Mouse (Mus musculus) left cerebral cortex, postnatal 36 days (tissue): ENCODE data around the gene Foxred1. TPM values are rescaled to one million over a fixed set of nuclear protein-coding genes. Genes with fewer than 3 reads are reported as not detected.
A peak's percentile ranks its signal among the peaks of the same experiment; 100 is the strongest.

Experiments
- DNase-seq, 2 experiments: peaks; one replicate each; pipeline ENCODE4 v3.0.0; 2021 to 2022; ENCODE audit warnings: low spot score in 2 of 2, mixed read lengths in 1 of 2
- intact Hi-C: fragments of 180-260 bp; cut with DNase I; formaldehyde crosslinking; loops from one replicate; pipeline ENCODE4 v1.15.1; 2025
- total RNA-seq, 2 experiments: library from RNA; stranded (reverse); gene quantifications; 2 replicates each; pipeline ENCODE4 v1.2.3; 2021

Gene Foxred1
- total RNA-seq, 2 experiments from 2014 or later = 32.4 to 41.2 TPM

GRCm38 (mm10) chr9:35197625-35198024, 13.2 kb downstream of the Foxred1 start:
- no peak for DNase-seq
- intact Hi-C loops = no loop called here

- intact Hi-C loops = no loop called here
- DNase-seq = no peak
Observed at GRCm38 (mm10) chr9:35194048-35194447, 16.8 kb downstream of the Foxred1 start.

DNA sequence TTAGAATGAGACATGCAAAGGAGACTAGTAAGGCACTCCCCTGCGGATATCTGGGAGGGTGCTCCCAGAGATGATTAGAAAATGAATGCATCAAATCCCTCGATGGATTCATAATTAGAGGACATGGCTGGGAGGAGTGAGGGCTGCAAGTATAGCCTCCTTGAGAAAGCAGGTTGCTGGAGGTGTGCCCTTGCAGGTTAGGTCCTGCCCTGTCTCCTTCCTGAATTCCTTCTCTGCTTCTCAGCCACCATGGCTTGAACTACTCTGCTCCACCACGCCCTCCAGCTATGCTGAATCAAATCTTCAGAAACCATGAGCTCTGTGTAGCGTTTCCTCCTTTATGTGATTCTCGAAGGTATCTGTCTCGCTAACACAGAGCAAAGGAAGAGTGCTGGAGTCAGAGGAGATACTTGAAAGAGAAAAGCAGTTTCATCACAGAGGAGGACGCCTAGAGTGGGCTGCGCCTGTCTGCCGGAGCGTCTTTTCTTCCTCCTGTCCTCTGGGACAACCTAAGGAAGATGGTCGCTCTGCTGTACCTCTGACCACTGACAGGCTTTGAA, 17.8 kb downstream of the Foxred1 start:
- no peak for DNase-seq
- intact Hi-C loops = no loop called here

DNA sequence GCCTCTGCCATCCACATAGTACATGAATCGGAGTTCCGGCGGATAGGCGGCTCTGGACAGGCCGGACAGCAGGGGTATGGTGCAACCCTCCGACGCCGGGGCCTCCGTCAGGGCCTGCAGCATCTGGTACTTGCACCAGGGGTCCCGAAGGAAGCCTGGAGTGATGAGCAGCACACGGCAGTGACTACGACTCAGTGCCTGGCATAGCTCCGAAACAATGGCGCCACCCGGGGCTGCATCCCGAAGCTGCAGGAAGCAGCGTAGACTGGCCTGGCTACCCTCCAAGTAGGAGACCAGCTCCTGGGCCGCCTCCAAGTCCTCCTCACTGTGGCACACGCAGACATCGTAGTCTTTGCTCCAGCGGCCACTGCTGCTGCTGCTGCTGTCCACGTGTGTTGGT, 22.2 kb downstream of the Foxred1 start:
- intact Hi-C loops = no loop called here
- no peak for DNase-seq

DNA sequence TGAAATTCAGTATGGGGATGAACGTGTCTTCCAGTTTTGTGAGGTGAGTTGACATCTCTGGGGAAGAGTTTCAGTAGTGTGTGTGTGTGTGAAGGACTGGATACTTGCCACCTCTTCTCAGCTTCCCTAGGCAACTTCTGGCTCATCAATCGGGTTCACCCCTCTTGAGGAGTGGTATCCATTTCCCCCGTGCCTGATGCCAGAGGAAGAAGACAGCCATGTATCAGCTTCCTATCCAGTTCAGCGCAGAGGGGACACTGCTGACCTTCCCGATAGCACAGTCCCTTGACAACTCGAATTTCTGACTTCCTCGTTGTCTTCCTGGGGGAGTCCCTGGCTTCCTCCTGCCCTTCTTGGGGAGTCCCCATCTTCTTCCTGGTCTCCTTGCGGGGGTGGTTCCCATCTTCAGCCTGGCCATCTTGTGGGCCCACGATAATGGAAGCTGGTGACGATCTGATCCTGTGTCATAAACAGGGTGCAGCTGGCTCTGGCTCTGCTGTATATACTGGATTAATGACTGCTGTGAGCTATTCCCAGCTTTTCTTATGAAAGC, 23.4 kb downstream of the Foxred1 start:
- intact Hi-C loops = no loop called here
- no peak for DNase-seq

- no peak for DNase-seq
- intact Hi-C loops = no loop called here
Observed at GRCm38 (mm10) chr9:35186430-35186829, 24.4 kb downstream of the Foxred1 start.

GRCm38 (mm10) chr9:35183359-35183758, 27.5 kb downstream of the Foxred1 start:
- intact Hi-C loops = no loop called here

GRCm38 (mm10) chr9:35182832-35183231, 28.0 kb downstream of the Foxred1 start:
- intact Hi-C loops = no loop called here
- no peak for DNase-seq

More at GRCm38 (mm10) chr9:35183359-35183758, 27.5 kb downstream of the Foxred1 start:
- DNase-seq = no peak

GRCm38 (mm10) chr9:35176124-35176659, 34.7 kb downstream of the Foxred1 start:
- intact Hi-C loops = no loop called here
- DNase-seq = no peak

- intact Hi-C loops = no loop called here
- DNase-seq = peak; percentile 97
Observed at GRCm38 (mm10) chr9:35175251-35176123, 35.4 kb downstream of the Foxred1 start, which contains the start of gene Dcps. Gene Dcps, minus strand, starts transcription at chr9:35176061.

DNA sequence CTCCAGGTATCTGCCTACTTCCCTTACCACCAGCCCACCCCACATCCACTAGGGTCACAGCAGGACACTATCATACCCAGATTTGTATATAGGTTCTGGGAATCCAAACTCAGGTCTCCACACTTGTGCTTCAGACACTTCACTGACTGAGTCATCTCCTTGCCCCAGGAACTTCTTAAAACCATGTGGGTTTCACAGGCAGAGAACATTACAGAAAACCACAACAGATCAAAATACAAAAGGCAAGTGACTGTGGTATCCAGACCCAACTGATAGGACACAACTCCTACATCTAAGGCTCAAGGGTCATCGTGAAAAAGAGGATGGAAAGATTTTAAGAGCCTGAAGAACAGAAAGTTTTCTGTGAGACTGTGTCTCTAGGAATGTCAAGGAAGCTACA, 37.5 kb downstream of the Foxred1 start:
- intact Hi-C loops = no loop called here

GRCm38 (mm10) chr9:35170071-35170470, 40.8 kb downstream of the Foxred1 start:
- intact Hi-C loops = no loop called here
- DNase-seq = no peak

More for the DNA sequence above, 37.5 kb downstream of the Foxred1 start:
- no peak for DNase-seq

DNA sequence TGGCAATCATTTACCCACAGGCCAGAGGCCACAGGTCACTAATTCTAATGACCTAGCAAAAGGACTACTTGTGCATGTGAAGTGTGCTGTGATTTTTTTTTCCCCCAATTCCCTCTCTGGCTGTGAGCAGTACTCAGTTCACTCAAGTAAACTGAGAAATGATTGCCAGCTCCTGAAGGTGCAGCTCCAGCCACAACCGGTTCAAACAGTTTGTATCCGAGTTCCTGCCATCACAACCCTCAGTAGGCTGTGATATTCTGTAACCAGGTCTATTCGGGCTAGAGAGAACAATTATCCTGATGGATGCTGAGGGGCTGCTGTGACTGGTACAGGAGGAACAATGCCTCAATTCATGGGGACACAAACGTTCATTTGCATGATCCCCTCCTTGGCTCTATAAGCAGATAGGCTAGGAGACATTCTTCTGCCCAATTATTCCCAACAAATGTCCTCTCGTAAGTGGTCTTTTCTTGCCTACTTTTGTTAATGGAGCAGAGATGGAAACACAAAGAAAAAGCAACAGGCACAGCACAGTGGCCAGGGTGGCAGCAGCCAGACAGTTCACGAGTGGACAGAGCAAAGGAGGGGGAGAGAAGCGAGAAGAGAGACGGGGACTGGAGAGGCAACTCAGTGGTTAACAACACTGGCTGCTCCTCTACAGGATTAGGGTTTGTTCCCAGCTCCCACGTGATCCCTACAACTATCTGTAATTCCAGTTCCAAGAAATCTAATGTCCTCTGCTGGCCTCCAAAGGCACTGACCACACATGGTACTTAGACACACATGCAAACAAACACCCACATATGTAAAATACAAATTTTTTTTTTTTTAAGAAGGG, 43.8 kb downstream of the Foxred1 start:
- no peak for DNase-seq
- intact Hi-C loops = loop anchor here (2.0 to 10.0 kb wide), 3 partner anchors 136 to 1902 kb away; no protein-coding TSS in a partner anchor

GRCm38 (mm10) chr9:35166144-35166797, 44.6 kb downstream of the Foxred1 start:
- intact Hi-C loops = loop anchor here (2.0 to 10.0 kb wide), 3 partner anchors 135 to 1901 kb away; no protein-coding TSS in a partner anchor
- DNase-seq = no peak

DNA sequence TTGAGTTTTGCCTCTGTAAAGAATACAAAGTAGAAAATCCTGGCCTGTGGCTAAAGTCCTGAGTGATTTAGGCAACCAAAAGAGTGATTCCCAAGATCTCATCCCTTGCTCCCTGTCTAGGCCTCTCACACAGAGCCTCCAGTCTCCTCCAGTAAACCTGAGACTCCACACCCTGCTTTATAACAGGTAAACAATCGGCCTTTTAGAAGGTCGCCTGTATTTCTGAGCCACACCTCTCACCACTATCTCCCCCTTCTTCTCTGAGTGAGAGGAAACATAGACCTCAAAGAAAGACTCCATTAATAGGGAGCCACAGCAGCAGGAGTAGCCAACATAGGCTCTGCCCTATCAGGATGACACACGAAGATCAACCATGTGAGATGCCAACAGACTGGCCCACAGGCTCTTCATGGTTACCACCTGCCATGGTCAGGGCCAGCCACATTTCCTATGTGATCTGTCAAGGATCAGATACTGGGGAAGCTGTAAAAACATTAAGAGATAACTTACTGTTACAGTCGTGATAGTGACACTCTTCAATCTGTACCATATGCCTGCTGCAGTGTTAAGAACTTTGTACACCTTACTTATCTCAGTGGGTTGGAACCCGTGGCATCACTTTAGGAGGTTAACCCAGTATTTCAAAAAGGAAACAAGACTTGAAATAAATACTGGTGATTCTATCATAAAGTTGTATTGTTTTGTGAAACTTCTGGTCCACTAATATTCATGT, 46.5 kb downstream of the Foxred1 start:
- intact Hi-C loops = loop anchor here (5.0 to 10.0 kb wide), 3 partner anchors 47 to 1900 kb away; partner anchors contain the start of gene St3gal4
- DNase-seq = no peak

- intact Hi-C loops = loop anchor here (5.0 to 10.0 kb wide), 3 partner anchors 46 to 1898 kb away; partner anchors contain the start of gene St3gal4
- DNase-seq = peak; percentile 24 to 30
Observed at GRCm38 (mm10) chr9:35163011-35163690, 47.7 kb downstream of the Foxred1 start.

GRCm38 (mm10) chr9:35161721-35162120, 49.1 kb downstream of the Foxred1 start:
- no peak for DNase-seq
- intact Hi-C loops = loop anchor here (5.0 to 10.0 kb wide), 3 partner anchors 44 to 1897 kb away; partner anchors contain the start of gene St3gal4
